Mouse (Mus musculus): ENCODE measurements around the gene Smim6.

DNA sequence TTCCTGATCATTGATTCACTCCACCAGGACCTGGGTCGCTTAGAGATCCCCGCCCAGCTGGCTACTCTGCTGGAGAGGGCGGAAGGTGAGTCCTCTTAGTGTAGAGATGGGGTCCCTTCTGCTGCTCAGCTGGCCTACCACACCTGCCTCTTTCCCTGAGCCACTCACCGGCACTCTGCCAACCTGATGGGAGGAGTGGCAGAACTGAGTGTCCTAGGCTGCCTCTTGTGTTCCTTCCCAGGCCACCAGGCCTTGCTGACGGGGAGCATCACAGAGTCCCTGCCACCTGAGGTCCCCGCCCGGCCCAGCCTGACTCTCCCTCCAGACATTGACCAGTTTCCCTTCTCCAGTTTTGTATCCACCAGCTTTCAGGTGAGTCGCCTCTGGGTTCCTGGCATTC lies 33.7 kb upstream of the Smim6 start:
- no peak for TF ChIP-seq CTCF (IDR thresholded peaks at IDR 0.05; ENCODE audit: low read depth, low read length)
- TF ChIP-seq POLR2A (IDR thresholded peaks at IDR 0.05; ENCODE audit: insufficient read depth, low read length) = no peak
- TF ChIP-seq EP300 (IDR thresholded peaks at IDR 0.05; ENCODE audit: insufficient read depth, low read depth, low read length) = no peak
